Mouse (Mus musculus): ENCODE measurements around the gene Ugt1a8.

The Ugt1a8 gene

DNA sequence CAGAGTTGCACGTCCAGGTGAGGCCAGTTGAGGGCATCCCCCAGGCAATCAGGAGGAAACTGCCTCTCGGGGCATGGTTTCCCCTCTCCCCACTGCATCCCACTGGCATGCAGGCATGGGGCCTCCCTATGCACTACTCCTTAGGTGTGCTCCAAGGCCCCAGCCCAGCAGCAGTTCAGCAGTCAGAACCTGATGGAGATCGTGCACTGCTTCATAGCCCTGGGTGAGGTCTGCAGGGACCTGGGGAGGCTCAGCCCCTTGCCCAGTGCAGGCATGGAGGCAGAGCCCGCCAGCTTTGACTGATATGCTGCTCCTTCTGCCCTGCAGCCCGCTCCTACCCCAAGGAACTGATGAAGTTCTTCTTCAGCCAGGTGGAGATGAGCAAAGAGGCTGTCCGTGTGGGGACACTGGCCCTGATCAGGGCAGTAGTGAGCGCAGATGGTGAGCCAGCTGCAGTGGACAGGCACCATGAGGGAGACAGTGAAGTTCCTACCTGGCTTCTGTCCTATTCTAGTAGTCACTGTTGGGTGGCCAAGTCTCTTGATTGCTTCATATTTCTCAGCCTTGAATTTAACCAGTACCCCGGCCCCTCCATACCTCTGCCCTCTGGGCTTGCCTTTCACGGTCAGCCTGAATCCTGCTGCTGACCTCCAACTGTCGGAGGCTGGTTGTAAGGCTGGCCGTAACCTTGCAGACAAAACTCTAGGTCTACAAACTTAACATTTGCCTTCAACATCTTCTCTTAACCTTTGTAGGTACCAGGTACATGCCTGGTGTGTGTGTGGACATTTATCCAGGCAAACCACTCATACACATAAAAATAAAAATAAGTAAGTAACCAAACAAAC lies 147.7 kb downstream of the Ugt1a8 start:
- DNase-seq (ENCODE audit: extremely low spot score), result no peak

DNA sequence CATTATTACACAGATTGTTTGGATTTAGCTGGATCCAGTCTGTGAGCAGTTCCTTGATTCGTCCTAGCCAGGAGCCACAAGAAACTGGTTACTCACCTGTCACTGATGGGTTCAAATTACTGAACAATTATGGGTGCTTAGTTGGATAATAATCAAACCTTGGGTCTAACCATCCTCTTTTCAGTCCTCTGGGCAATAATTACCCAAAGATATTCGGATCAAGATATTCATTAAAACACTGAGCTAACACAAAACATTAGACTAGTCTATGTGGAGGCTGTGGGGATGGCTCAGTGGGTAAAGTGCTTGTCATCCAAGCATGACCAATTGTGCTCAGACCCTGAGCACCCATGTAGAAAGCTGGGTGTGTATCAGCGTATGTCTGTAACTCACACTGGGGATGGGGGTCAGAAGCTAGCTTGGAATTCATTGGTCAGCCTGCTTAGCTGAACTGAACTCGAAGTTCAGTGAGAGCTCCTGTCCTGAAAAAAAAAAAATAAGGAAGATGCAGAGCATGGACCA lies 148.3 kb downstream of the Ugt1a8 start:
- no peak for DNase-seq (ENCODE audit: extremely low spot score)

DNA sequence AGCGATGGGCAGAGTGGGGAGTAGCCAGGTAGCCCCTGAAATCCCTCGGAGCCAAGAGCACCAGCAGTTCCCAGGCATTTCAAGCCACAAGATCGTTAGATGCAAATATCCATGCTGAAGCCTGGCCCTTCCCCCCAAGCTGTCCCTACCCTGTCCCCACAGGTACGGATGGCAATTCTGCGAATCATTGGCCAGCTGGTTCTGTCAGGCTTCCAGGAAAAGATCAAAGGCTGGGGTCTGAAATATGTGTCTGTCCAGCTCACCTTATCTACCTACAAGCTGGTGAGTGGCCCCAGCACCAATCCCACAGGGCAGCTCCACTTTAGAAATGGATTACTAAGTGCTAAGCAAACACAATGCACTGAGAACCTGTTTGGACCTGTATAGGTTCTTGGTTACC lies 149.7 kb downstream of the Ugt1a8 start:
- no peak for DNase-seq (ENCODE audit: extremely low spot score)

DNA sequence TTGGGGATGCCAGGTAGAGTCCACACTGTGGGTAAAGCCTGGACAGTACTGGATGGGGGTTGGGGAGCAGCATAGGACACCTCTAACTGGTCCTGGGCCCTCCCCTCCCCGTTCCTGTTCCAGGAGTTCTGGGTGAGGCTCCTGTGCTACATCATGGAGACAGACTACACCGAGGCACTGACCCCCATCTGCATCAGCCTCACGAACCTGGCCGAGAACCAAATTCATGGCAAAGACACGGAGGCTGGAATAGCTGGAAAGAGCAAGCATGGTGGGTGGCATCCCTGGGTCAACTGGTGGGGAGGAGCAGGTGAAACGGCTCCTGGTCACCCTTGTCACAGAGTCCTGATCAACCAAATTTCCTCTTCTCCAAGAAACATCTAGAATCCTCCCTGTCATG lies 151.2 kb downstream of the Ugt1a8 start:
- no peak for DNase-seq (ENCODE audit: extremely low spot score)

DNA sequence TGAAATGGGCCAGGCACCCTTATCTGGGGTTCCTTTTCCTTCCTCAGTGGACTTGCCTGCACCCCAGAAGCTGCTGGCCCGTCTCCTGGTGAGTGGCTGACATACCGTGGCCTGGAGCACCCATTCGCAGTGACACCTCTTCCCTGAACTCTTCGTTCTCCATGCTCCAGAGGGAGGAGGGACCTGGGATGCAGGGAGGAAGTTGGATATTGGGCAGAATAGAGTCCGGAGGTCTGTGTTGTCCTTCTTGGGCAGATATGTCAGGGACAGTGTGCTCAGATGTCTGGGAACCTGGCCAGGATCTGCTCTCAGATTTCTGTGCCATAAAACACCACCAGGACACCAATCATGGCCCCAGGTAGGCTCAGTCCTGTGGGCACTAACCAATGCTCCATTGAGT lies 152.5 kb downstream of the Ugt1a8 start:
- DNase-seq (ENCODE audit: extremely low spot score), result no peak

DNA sequence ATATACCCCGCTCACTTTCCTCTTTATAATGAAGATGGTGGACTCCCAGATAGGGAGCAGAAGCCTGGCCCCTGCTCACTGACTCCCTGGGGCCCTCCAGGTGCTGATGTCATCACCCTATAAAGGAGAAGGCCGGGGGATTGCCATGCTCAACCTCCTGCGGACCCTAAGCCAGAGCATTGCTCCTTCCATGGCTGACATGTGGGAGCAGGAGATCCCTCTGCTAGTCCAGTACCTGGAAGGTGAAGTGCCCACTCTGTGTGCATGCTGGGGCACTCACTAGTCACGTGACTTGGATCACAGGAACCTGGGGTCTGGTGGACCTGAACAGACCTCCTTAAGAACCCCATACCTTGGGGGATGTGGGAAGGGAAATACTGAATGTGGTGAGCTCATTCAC lies 153.0 kb downstream of the Ugt1a8 start:
- no peak for DNase-seq (ENCODE audit: extremely low spot score)

DNA sequence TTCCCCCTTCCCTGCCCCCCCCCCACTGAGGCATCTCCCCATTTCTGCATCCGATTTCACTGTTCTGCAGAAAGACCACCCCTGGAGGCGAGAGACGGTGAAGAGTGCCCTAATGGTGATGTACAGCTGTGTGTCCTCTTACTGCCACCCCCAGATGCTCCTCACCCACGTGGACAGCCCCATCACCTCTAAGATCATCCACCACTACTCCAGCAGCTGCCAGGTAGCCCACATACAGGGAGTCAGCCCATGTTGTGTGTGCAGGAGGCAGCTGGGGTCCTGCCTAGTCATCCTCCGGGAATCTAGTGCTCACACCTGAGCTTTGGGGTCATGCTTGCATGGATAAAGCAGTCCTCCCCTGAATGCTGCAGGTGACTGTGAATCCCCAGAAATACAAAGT lies 156.2 kb downstream of the Ugt1a8 start:
- DNase-seq (ENCODE audit: extremely low spot score), result no peak

DNA sequence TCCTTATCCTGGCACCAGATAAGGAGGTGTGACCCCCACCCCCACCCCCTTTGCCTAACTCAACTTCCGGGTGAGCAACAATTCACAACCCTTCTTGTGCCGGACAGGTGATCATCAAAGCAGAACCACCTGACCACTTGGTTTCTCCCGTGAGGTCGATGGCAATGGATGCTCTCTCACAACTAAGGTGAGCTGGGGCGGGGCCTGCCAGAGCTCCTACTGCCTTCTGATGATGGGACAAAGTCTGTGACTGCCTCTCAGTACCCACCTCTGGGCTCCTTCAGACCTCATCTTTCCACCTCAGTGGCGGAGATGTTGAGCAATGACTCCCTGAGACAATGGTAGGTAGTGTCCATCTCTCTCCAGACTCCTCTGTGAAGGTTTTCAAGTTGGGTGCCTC lies 158.3 kb downstream of the Ugt1a8 start:
- no peak for DNase-seq (ENCODE audit: extremely low spot score)

DNA sequence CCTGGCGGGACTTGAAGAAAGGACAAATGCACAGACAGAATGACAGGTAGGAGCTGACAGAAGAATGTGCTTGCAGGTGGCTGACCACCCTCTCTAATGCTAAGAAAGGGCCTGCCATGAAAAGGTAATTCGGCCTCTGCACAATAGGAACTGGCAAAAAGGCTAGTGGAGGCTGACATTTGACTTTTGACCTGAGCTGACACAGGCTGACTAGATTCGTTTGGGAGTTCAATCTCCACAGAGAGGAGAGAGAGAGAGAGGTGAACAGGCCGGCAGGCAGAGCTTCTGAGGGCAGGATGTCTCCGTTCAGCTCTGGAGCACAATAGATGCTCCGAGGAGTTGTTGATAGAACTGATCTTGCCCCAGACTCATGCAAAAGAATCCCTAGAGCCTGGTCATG lies 158.8 kb downstream of the Ugt1a8 start:
- no peak for DNase-seq (ENCODE audit: extremely low spot score)

DNA sequence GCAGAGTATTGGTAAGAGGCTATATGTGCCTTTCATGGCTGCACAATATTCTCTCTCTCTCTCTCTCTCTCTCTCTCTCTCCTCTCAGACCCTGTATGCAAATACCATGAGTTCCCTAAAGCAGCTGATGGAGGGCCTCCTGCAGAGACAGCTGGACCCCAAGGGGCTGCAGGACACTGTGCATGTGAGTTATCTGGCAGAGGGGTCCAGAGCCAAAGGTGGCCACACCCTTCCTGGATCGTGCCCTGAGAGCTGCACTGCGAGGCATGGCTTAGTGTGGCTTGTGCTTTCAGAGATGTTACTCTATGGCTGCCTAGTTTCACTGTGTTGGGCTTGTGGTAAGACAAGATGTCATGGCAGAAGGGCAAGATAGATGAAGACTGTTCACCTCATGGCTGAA lies 160.0 kb downstream of the Ugt1a8 start:
- no peak for DNase-seq (ENCODE audit: extremely low spot score)

DNA sequence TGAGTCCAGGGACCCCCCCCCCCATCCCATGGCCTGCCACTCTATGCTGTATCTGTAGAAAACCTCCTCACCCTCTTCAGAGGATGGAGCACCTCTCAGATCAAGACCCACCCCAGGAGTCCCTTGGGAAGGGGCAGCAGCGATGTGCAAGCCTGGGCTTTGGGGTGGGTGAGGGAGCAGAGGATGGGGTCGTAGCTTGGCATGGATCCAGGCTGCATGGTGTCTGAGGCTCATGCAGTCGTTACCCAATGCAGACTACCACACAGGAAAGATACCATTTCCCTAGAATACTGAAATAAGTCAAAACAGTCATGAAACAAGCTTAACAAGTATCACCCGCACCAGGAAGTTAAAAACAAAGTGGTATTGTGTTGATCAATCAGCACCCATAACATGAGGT lies 161.0 kb downstream of the Ugt1a8 start:
- no peak for DNase-seq (ENCODE audit: extremely low spot score)

DNA sequence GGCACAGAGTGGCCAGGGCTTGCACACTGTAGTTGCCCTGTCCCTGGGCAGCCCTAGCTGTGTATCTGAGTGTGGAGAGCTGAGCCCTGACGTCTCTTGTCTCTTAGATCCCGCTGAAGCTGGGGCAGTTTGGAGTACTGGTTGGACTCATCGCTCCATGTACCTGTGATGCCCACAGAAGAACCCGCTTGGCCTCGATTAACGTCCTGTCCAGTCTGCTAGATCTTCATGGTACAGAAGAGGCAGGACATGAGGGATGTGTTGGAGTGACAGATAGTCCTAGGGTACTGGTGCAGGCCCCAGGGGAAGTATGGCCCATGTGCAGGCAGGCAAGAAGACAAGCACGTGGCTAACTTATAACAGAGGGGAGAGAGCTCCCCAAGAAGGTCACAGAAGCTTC lies 162.0 kb downstream of the Ugt1a8 start:
- no peak for DNase-seq (ENCODE audit: extremely low spot score)

DNA sequence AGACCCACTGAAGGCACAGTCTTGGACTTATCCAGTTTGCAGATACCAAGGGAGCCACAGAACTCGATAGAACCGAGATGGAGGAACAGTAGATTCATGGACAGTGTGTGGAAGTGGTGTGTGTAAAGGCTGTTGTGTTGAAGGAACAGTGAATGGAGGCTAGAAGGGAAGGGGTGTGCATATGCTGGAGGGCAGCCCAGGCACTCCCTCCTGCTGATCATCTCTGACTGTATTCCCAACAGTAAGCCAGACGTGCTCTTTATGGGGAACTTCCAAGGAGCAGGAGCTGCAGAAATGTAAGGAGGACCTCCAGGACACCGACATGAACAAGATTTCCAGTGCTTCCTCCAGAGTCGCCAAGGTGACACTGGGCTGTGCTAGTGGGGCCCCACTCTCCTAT lies 162.4 kb downstream of the Ugt1a8 start:
- no peak for DNase-seq (ENCODE audit: extremely low spot score)

DNA sequence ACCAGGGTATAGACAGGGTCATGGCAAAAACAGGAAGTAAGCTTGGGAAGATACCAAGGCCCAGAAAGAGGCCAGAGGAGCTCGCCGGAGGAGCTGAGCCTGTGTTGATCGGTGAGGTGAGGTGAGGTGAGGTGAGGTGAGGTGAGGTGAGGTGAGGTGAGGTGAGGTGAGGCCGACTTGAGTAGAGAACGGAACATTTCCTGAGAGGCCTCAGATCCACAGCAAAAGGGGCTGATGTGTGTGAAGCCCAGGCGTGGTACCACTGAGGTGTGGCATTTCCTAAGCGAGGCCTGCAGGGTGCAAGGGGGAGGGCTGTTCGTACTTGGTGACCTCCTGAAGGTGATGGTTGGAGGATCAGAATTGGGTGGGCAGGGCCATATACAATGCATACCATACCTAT lies 165.5 kb downstream of the Ugt1a8 start:
- no peak for DNase-seq (ENCODE audit: extremely low spot score)

DNA sequence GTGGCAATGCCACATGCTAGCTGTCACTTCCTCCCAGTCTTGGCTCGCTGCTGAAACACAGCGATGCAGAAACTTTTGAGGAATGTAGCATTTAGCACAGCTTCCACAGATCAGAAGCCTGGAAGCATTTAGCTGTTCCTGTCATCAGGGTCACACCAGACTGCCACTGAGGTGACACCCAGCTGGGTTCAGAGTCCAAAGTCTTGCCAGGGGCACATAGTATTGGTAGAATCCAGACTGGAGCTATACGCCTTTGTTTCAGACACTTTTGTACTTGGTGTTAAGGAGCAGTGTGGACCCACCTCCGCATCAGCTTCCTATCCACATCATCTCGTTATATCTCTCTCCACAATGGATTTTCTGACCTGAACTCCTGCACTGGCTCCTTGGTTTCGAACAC lies 165.9 kb downstream of the Ugt1a8 start:
- DNase-seq (ENCODE audit: extremely low spot score), result no peak

DNA sequence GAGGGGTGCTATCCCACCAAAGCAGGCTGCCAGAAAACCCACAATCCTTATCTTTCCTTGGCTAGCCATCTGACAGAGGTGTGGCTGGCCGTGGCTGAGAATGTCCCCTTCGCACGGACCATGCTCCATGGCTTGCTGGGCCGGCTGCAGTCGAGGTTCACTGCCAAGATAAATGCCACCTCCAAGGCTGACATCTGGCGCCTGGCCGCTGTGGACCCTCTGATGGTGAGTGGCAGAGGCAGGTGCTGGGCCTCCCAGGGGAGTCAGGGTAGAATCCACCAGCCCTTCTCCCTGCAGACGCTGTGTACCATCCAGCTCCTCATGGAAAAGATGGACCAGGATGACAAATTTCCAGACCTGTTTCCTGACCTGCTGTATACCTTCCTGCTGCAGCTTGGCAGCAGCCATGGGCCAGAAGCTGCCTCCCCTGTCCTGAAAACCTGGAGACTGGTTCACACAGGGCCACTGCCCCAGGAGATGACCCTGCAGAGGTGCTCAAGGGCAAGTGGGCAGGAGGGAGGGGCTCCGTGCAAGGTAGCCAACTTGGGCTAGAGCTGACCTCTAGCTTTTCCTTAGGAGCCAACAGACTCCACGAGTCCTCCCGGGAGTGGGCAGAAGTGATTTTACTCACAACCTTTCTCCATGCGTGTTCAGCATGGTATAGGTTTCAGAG lies 167.3 kb downstream of the Ugt1a8 start:
- no peak for DNase-seq (ENCODE audit: extremely low spot score)

DNA sequence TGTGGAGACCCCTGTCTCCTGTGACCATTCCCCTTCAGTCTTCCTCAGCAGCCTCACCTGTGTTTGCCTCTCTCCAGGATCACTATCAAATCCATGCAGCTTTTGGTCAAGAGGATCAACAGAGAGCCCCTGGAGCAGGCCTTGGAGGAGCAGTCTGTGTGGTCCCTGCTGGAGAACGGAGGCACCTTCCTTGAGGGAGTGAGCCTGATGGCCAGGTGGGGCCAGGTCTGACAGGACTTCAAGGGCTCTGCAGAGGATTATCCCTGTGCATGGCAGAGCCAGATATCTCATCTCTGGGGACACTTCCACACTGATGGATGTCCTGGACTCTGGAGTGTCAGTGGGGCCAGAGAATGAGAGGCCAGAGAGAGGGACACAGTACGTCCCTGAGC lies 167.8 kb downstream of the Ugt1a8 start:
- no peak for DNase-seq (ENCODE audit: extremely low spot score)

DNA sequence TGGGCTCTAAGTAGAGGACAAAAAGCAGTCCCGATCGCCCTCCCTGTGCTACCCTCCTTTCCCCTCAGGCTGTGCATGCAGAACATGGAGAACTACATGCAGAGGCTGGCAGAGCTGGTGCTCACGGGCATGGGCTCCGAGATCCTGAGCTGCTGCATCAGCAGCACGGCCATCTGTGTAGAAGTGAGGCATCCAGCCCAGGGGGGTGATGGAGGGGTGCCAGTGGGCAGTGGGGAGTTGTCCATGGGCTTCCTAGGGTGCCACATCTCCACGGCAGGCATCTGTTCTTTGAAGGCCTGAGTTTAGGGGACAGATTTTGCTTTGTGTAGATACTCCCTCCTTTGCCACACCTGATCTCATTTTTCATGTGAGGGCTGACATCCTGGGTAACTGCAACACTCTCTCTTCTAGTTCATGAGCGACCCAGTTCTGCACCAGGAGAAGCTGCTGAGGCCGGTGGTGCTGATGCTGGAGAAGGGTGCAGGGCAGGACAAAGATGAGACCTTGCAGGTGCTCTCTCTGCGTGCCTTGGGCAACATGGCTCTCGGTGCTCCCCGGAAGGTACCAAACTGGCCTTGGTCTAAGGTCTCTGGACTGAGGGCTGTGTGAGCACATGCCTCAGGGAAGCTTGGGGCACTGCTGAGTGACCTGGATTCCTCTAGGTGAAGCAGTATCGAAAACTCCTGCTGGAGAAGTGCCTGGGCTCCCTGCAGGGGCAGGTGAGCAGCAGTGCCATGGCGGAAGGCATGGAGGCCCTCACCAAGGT lies 168.6 kb downstream of the Ugt1a8 start:
- no peak for DNase-seq (ENCODE audit: extremely low spot score)

DNA sequence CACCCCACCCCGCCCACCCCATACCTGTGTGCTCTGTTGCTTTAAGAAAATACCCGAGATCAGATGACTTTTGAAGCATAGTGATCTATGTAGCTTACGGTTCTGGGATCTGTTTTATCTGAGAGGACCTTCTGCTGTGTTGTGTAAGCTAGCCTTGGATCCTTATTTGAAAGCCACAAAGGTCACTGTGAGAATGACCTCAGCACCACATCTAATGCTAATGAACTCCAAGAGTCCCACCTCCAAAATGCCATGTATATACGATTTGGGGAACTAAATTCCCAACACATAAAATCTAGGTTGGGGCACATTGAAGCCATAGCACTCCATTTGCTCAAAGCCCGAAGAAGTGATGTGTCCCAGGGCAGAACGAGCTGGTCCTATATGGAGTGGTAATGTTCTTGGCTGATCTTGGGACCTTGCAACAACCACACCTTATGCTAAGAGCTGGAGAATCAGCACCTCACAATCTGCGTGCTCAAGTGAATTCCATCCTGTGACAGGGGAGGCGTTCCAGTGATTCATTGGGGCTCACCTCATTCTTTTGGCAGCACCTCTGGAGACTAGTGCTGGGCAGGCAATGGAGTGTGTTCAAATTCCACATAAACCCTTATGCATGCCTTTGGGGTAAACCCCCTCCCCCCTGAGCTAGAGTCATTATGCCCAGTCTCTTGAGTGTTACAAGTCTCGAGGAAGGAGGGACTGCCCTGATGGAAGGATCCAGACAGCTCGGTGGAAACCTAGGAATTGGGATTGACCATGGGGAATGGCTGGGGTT lies 169.5 kb downstream of the Ugt1a8 start:
- no peak for DNase-seq (ENCODE audit: extremely low spot score)

DNA sequence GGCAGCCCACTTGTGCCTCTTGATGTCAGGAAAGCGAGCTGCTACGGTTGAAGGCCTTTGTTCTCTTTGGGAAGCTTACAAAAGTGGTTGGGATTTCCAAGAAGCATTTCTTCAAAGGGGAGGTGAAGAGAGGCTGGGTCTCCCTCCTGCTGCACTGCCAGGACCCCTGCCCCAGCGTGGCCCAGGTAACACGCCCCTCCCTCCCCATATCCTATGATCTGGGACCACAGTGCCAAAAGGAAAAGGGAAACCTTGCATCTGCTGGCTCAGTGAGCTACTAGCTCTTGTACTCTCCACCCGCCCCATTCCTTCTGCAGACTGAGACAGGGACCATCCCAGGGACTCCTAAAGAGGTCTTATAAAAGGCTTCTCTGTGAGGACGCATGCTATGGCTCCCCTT lies 170.1 kb downstream of the Ugt1a8 start:
- DNase-seq (ENCODE audit: extremely low spot score), result no peak

DNA sequence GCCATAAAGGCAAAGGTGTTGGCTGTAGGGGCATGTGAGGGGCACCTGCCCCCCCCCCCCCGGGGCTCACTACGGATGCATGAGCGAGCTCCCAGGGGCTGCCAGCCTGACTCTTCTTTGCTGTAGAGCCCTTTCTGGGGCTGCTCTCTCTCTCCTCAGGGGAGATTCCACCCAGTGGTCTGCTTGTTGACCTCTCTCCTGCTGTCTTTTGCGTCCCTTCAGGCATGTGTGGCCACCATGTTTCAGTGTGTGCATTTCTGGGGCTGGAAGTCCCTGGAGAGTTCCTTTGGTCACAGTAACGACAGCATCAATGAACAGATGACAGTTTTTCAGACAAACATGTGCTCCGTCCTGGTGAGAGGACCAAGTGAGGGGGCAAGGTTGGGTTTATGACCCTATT lies 170.7 kb downstream of the Ugt1a8 start:
- DNase-seq (ENCODE audit: extremely low spot score), result no peak

All from embryo, embryonic 9.5 days (tissue).